Mouse (Mus musculus): ENCODE measurements at regions not wholly inside any gene's neighbourhood (a gene's known extent, or its start where the extent isn't known, plus 50 kb on each side); places are given as distances from the start of the nearest gene placed in this dataset.

DNA sequence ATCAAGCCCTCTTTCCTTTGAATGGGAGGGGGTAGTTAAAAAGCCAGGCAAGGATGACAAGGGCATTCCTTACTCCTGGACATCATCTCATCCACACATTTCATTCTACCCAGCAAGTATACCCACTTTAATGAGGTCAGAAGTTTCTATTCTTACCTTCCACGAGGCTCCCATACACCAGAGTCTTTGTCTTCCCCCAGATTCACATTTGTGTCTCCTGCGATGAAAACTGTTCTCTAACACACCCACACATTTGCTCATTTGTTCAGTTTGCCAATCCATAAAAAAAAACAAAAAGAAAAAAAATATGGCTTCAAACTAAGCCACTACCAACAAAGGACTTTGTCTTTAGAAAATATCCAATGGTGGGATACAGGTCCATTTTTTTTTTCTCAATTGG lies 263.7 kb upstream of the Zbtb20 start:
- H3K9ac ChIP-seq: no peak overlapping the region
- no peaks in the 10 kb centered on the region for H3K36me3 ChIP-seq

GRCm38 (mm10) chr16:42608336-42608735 lies 267.3 kb upstream of the Zbtb20 start:
- Histone ChIP-seq H3K27ac (ENCODE audit: poor library complexity, severe bottlenecking) (no peak overlapping the region), H3K9ac (no peak overlapping the region), H3K4me2 (peak overlapping the region; percentile 23; the same call in 1 of the 2 replicates), H3K36me3 (no peaks in the 10 kb centered on the region), H3K4me1 (replicated peaks) (0 out of 2 replicates have a peak, but pooled peaks cover 2% of the 10 kb centered on the region), H3K27me3 (replicated peaks) (no peaks in the 10 kb centered on the region), H3K4me3 (no peak overlapping the region), H3K9me3 (replicated peaks) (0 out of 2 replicates have a peak, but pooled peaks cover under 1% of the 10 kb centered on the region)
- WGBS: 53% methylated on average over 5 of the region's 5 CpGs
- no peak for ATAC-seq (ENCODE audit: insufficient number of reproducible peaks, low FRiP score)

More for the DNA sequence above, 263.7 kb upstream of the Zbtb20 start:
- Histone ChIP-seq H3K9me3 (replicated peaks) (no peaks in the 10 kb centered on the region), H3K27me3 (replicated peaks) (no peaks in the 10 kb centered on the region), H3K4me2 (no peak overlapping the region), H3K4me1 (replicated peaks) (0 out of 2 replicates have a peak, but pooled peaks cover 2% of the 10 kb centered on the region), H3K27ac (ENCODE audit: poor library complexity, severe bottlenecking) (no peak overlapping the region), H3K4me3 (no peak overlapping the region)
- no peak for ATAC-seq (ENCODE audit: insufficient number of reproducible peaks, low FRiP score)
- 65% methylated on average over 2 of the region's 2 CpGs for WGBS

GRCm38 (mm10) chr16:42592321-42592720 lies 251.9 kb upstream of the Gap43 start:
- Histone ChIP-seq H3K9ac (no peak overlapping the region), H3K27ac (ENCODE audit: poor library complexity, severe bottlenecking) (no peak overlapping the region), H3K36me3 (no peaks in the 10 kb centered on the region), H3K4me1 (replicated peaks) (no peaks in the 10 kb centered on the region), H3K4me3 (no peak overlapping the region), H3K27me3 (replicated peaks) (no peaks in the 10 kb centered on the region), H3K4me2 (no peak overlapping the region), H3K9me3 (replicated peaks) (no peaks in the 10 kb centered on the region)
- WGBS: 70% methylated on average over 3 of the region's 3 CpGs
- no peak for ATAC-seq (ENCODE audit: insufficient number of reproducible peaks, low FRiP score)

DNA sequence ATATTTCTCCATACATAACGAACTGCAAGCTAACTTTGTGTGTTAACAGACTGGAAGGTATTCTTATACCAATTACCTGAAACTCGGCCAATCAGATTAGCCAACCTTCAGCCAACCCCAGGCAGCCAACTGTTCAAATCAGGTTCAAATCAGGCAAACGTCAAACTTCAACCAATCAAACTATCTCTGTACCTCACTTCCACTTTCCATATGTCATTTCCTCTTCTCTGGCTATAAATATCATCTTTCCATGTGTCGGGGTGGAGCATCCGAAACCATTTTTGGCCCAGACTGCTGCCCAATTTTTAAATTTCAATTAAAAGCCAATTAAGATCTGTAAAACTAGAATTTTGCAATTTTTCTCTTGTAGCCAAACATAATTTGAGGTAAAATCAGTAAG lies 251.1 kb upstream of the Gap43 start:
- no peaks in the 10 kb centered on the region for H3K9me3 ChIP-seq (replicated peaks)
- WGBS: 75% methylated on average over 5 of the region's 5 CpGs
- H3K36me3 ChIP-seq: no peaks in the 10 kb centered on the region
- H3K4me2 ChIP-seq: no peak overlapping the region
- no peak overlapping the region for H3K4me3 ChIP-seq
- H3K9ac ChIP-seq: no peak overlapping the region
- no peak overlapping the region for H3K27ac ChIP-seq (ENCODE audit: poor library complexity, severe bottlenecking)
- H3K4me1 ChIP-seq (replicated peaks): no peaks in the 10 kb centered on the region
- no peaks in the 10 kb centered on the region for H3K27me3 ChIP-seq (replicated peaks)
- ATAC-seq (ENCODE audit: insufficient number of reproducible peaks, low FRiP score): no peak

DNA sequence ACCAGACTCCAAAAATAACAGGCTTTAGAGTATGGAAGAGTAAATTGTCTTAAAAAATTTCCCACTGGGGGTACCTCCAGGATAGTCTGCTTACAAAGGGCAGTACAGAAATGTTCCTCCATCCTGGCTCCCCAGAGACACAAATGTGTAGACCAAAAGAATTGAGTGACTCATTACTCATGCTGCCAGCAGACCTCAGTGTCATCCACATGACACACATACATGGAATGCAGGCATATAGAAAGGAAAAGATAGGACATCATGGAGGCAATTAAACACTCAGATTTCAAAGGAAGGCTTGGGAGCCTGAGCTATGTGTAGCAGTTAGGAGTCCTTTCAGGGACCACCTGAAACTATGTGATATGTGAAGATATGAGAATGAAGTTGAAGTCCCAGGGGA lies 245.7 kb upstream of the Gap43 start:
- no peak overlapping the region for H3K4me3 ChIP-seq
- no peaks in the 10 kb centered on the region for H3K9me3 ChIP-seq (replicated peaks)
- H3K4me2 ChIP-seq: no peak overlapping the region
- H3K36me3 ChIP-seq: no peaks in the 10 kb centered on the region
- no peaks in the 10 kb centered on the region for H3K27me3 ChIP-seq (replicated peaks)
- H3K27ac ChIP-seq (ENCODE audit: poor library complexity, severe bottlenecking): no peak overlapping the region
- ATAC-seq (ENCODE audit: insufficient number of reproducible peaks, low FRiP score): no peak
- no peak overlapping the region for H3K9ac ChIP-seq
- H3K4me1 ChIP-seq (replicated peaks): no peaks in the 10 kb centered on the region

- H3K4me2 ChIP-seq: peak overlapping the region; percentile 34; the same call in 1 of the 2 replicates
- no peaks in the 10 kb centered on the region for H3K27me3 ChIP-seq (replicated peaks)
- no peak for ATAC-seq (ENCODE audit: insufficient number of reproducible peaks, low FRiP score)
- peaks cover 4% of the 10 kb centered on the region; the same call in 1 of the 2 replicates for H3K4me1 ChIP-seq (replicated peaks)
- no peaks in the 10 kb centered on the region for H3K9me3 ChIP-seq (replicated peaks)
- no peaks in the 10 kb centered on the region for H3K36me3 ChIP-seq
- no peak overlapping the region for H3K9ac ChIP-seq
- H3K4me3 ChIP-seq: no peak overlapping the region
- WGBS: 10% methylated on average over 7 of the region's 7 CpGs
- no peak overlapping the region for H3K27ac ChIP-seq (ENCODE audit: poor library complexity, severe bottlenecking)
These were observed 235.1 kb upstream of the Gap43 start for GRCm38 (mm10) chr16:42575517-42575946.

- ATAC-seq (ENCODE audit: insufficient number of reproducible peaks, low FRiP score): no peak
- Histone ChIP-seq H3K36me3 (no peaks in the 10 kb centered on the region), H3K9ac (no peak overlapping the region), H3K4me2 (no peak overlapping the region), H3K4me3 (no peak overlapping the region), H3K27me3 (replicated peaks) (no peaks in the 10 kb centered on the region), H3K4me1 (replicated peaks) (peaks cover 4% of the 10 kb centered on the region; the same call in 1 of the 2 replicates), H3K27ac (ENCODE audit: poor library complexity, severe bottlenecking) (no peak overlapping the region), H3K9me3 (replicated peaks) (no peaks in the 10 kb centered on the region)
- WGBS: 46% methylated on average over 1 of the region's 1 CpGs
These were observed 234.5 kb upstream of the Gap43 start for GRCm38 (mm10) chr16:42574978-42575377.

GRCm38 (mm10) chr16:42570246-42570996 lies 230.0 kb upstream of the Gap43 start:
- no peak for ATAC-seq (ENCODE audit: insufficient number of reproducible peaks, low FRiP score)

DNA sequence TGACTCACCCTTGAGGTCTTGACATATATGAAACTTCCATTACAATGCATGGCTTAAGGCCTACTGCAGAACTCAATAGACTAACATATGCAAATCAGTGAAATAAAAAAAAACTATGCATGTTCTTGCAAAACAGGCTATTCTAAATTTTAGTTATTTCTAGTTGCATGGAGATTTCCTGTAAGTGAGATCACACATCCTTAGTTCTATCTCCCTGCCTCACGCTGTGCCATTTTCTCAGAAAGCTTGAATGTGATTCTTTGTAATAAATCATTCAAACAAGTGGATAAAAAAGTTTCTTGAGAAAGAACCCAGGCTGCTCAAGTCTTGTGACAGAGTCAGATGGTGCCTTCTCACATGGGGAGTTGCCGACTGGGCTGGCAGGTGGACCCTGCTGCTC lies 228.9 kb upstream of the Gap43 start:
- Histone ChIP-seq H3K27ac (ENCODE audit: poor library complexity, severe bottlenecking) (no peak overlapping the region), H3K27me3 (replicated peaks) (no peaks in the 10 kb centered on the region), H3K9me3 (replicated peaks) (no peaks in the 10 kb centered on the region), H3K4me2 (no peak overlapping the region), H3K4me1 (replicated peaks) (no peaks in the 10 kb centered on the region), H3K4me3 (no peak overlapping the region), H3K9ac (no peak overlapping the region), H3K36me3 (no peaks in the 10 kb centered on the region)
- WGBS: 77% methylated on average over 2 of the region's 2 CpGs
- no peak for ATAC-seq (ENCODE audit: insufficient number of reproducible peaks, low FRiP score)

More at GRCm38 (mm10) chr16:42570246-42570996, 230.0 kb upstream of the Gap43 start:
- H3K4me3 ChIP-seq: no peak overlapping the region
- no peaks in the 10 kb centered on the region for H3K9me3 ChIP-seq (replicated peaks)
- H3K36me3 ChIP-seq: no peaks in the 10 kb centered on the region
- H3K4me1 ChIP-seq (replicated peaks): 0 out of 2 replicates have a peak, but pooled peaks cover under 1% of the 10 kb centered on the region
- no peak overlapping the region for H3K27ac ChIP-seq (ENCODE audit: poor library complexity, severe bottlenecking)
- H3K27me3 ChIP-seq (replicated peaks): no peaks in the 10 kb centered on the region
- WGBS: 75% methylated on average over 6 of the region's 6 CpGs
- H3K9ac ChIP-seq: no peak overlapping the region
- no peak overlapping the region for H3K4me2 ChIP-seq

DNA sequence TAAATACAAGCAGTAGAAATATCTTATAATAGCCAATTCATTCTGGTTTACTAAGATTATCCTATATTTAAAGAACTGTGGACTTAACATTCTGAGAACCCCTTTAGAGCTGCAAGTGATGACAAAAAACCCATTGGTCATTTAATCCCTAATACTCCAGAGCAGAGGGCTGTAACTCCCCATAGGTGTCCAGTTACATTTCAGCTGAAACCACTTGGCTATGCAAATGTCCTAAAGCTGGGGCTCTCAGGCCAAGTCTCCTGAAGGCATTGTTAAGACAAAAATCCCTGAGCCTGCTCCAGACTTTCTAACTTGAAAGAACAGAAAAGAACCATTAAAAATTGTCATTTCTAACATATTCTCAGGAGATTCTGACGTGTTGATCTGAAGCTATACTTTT lies 209.1 kb upstream of the Gap43 start:
- H3K27me3 ChIP-seq (replicated peaks): no peaks in the 10 kb centered on the region
- no peak for ATAC-seq (ENCODE audit: insufficient number of reproducible peaks, low FRiP score)

GRCm38 (mm10) chr16:42546229-42547163 lies 206.0 kb upstream of the Gap43 start:
- Histone ChIP-seq H3K9ac (no peak overlapping the region), H3K27me3 (replicated peaks) (no peaks in the 10 kb centered on the region), H3K9me3 (replicated peaks) (no peaks in the 10 kb centered on the region), H3K4me1 (replicated peaks) (no peaks in the 10 kb centered on the region), H3K4me2 (no peak overlapping the region), H3K4me3 (no peak overlapping the region), H3K27ac (ENCODE audit: poor library complexity, severe bottlenecking) (no peak overlapping the region), H3K36me3 (no peaks in the 10 kb centered on the region)
- no peak for ATAC-seq (ENCODE audit: insufficient number of reproducible peaks, low FRiP score)
- WGBS: 69% methylated on average over 14 of the region's 14 CpGs

More for the DNA sequence above, 209.1 kb upstream of the Gap43 start:
- H3K36me3 ChIP-seq: no peaks in the 10 kb centered on the region
- 70% methylated on average over 1 of the region's 1 CpGs for WGBS
- no peak overlapping the region for H3K4me2 ChIP-seq
- H3K27ac ChIP-seq (ENCODE audit: poor library complexity, severe bottlenecking): no peak overlapping the region
- H3K9me3 ChIP-seq (replicated peaks): no peaks in the 10 kb centered on the region
- H3K4me1 ChIP-seq (replicated peaks): no peaks in the 10 kb centered on the region
- no peak overlapping the region for H3K9ac ChIP-seq
- no peak overlapping the region for H3K4me3 ChIP-seq

All from heart, embryonic 12.5 days (tissue).